Mouse (Mus musculus) G1E (cell line): ENCODE data around the gene Sept14. TPM values are rescaled to one million over a fixed set of nuclear protein-coding genes. Genes with fewer than 3 reads are reported as not detected.

ENCODE experiments used
- ATAC-seq: 2 replicates; pipeline ENCODE4 v1.8.0; 2016; ENCODE audit warnings: mild to moderate bottlenecking; ENCODE audit not compliant: insufficient number of reproducible peaks, poor library complexity, low FRiP score, severe bottlenecking; ENCODE audit errors: extremely low read depth
- DNase-seq: peaks from one replicate; pipeline ENCODE4 v3.0.0; 2012; ENCODE audit warnings: low spot score
- H3K27me3 ChIP-seq: 2 replicates; pipeline ENCODE4 v1.6.1; 2012; ENCODE audit warnings: mild to moderate bottlenecking, low read length, inconsistent platforms; ENCODE audit not compliant: insufficient read depth
- H3K36me3 ChIP-seq: replicated peaks from 2 replicates; pipeline ENCODE3; 2012; ENCODE audit warnings: mild to moderate bottlenecking, inconsistent platforms
- H3K4me1 ChIP-seq: 2 replicates; pipeline ENCODE4 v1.6.1; 2012; ENCODE audit warnings: low read depth, low read length, inconsistent platforms, mixed read lengths; ENCODE audit not compliant: insufficient read depth
- H3K4me3 ChIP-seq: 2 replicates; pipeline ENCODE4 v1.5.1; 2012; ENCODE audit warnings: low read depth, mild to moderate bottlenecking, inconsistent platforms, low read length, moderate library complexity, mixed read lengths
- H3K9me3 ChIP-seq: replicated peaks from 2 replicates; pipeline ENCODE4 v1.6.1; 2012; ENCODE audit warnings: inconsistent platforms
- CTCF ChIP-seq: IDR thresholded peaks from 2 replicates; pipeline ENCODE4 v1.5.1; 2012; ENCODE audit warnings: low read depth, low read length, inconsistent platforms, mixed read lengths
- GATA1 ChIP-seq: IDR thresholded peaks from 2 replicates; pipeline ENCODE4 v1.6.1; 2012; ENCODE audit warnings: borderline replicate concordance, low read length, inconsistent platforms, mixed read lengths
- GATA2 ChIP-seq: IDR thresholded peaks from 2 replicates; pipeline ENCODE4 v1.6.1; 2012; ENCODE audit warnings: low read depth, low read length, inconsistent platforms, borderline replicate concordance
- POLR2AphosphoS5 ChIP-seq: IDR thresholded peaks from 2 replicates; pipeline ENCODE4 v1.6.1; 2012; ENCODE audit warnings: low read depth, low read length, inconsistent platforms; ENCODE audit not compliant: insufficient replicate concordance
- TAL1 ChIP-seq: conservative IDR thresholded peaks from 2 replicates; pipeline ENCODE4 v1.6.1; 2012; ENCODE audit warnings: low read depth, low read length, inconsistent platforms, mixed read lengths
- polyA plus RNA-seq: library from polyadenylated mRNA; stranded (reverse); fragments of >175 nt; gene quantifications from 2 replicates; pipeline ENCODE4 v1.2.3, GENCODE M21; 2012
- total RNA-seq, 2 experiments: library from RNA; stranded (forward) in 1 of 2; stranded (reverse) in 1 of 2; fragments of 200-1000 nt in 1 of 2; fragments of >200 nt in 1 of 2; fragmentation: Nextera tagmentation in 1 of 2; gene quantifications; 2 replicates each; pipeline ENCODE4 v1.2.3; 2014 to 2017

The Sept14 gene
- total and polyA plus RNA-seq, 3 experiments = not detected

DNA sequence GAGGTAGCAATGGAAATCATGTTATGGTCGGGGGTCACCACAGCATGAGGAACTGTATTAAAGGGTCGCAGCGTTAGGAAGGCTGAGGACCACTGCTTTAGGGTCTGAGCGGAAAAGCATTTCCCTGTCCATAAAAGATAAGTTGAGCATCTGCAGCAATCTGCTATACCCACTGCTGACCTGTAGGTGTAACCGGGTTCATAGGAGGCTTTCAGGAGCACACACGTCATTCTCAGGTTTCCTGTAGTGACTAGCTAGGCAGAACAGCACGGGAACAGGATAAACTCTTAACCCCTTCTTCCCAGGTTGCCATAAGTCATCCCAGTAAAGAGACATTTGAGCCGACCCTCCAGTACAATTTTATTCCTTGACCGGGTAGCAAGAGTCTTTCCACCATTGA, 8.7 kb upstream of the Sept14 start:
- TF ChIP-seq POLR2AphosphoS5 (no peak), TAL1 (no peak), GATA2 (no peak), GATA1 (no peak), CTCF (peak; percentile 17; the same call in 1 of the 2 replicates)
- ATAC-seq (no peak), DNase-seq (no peak)
- no peaks in the 10 kb centered on the region for H3K9me3 ChIP-seq
- H3K27me3 ChIP-seq = peaks cover 8% of the 10 kb centered on the region
- peaks cover 48% of the 10 kb centered on the region for H3K36me3 ChIP-seq
- H3K4me3 ChIP-seq = no peak overlapping the region
- peaks cover 22% of the 10 kb centered on the region for H3K4me1 ChIP-seq

DNA sequence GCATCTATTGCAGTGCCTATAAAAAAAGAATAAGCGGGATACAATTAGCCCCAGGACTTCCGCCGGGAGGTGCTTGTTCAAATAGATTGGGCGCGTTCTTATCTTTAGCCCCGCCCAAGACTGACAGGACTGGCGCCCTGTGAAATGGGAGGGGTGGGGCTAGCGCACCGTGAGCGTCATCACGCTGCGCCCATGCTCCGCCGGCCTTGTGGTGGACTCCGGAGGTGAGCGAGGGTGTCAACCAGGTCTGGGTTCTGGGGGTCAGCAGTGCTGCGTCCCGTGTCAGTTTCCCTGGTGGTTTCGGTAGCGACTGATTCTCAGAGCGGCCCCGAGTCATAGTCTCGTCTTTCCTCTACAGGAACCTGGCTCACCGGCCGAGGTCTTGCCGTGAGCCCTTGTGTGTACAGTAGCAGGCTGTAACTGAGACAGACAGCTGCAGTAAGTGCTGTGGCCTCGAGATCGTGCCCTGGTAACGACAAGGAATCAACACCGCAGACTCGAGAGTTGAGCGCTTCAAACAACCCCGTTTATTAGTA, 7.1 kb upstream of the Sept14 start, which contains the start of gene Mrps17:
Gene Mrps17, plus strand, starts transcription at position 172 of the 536 bp plus-strand sequence.
- TF ChIP-seq POLR2AphosphoS5 (no peak), CTCF (no peak), TAL1 (no peak)
- peaks cover 41% of the 10 kb centered on the region for H3K36me3 ChIP-seq
- H3K4me3 ChIP-seq = peak within 1 kb of the TSS; percentile 76
- H3K4me1 ChIP-seq = peaks cover 22% of the 10 kb centered on the region
- peaks cover 23% of the 10 kb centered on the region for H3K27me3 ChIP-seq
- DNase-seq = peak; percentile 69
- H3K9me3 ChIP-seq = no peaks in the 10 kb centered on the region
- ATAC-seq = peak; percentile 99

DNA sequence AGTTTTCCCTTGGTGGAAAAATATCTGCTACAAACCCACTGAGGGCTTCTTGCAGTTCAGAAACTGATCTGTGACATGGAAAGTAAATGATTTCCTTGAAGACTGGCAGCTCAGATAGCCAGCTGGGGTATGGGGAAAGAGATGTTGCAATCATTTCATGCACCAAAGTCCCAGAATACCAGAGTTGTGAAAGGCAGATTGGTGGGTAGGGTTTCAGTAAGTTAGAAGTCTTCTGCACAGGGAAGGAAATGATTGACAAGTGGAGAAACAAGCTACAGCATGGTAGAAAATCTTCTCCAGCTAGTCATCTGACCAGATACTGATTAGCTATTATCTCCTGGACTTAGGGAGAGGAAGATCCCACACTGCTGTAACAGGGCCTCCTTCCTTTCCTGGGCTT, 4.9 kb downstream of the Sept14 start:
- H3K27me3 ChIP-seq = peaks cover 14% of the 10 kb centered on the region; the same call in 1 of the 2 replicates
- H3K9me3 ChIP-seq = no peaks in the 10 kb centered on the region
- H3K36me3 ChIP-seq = no peaks in the 10 kb centered on the region
- no peak for TF ChIP-seq GATA1
- TF ChIP-seq TAL1 = no peak
- TF ChIP-seq POLR2AphosphoS5 = no peak
- no peak for TF ChIP-seq GATA2
- TF ChIP-seq CTCF = no peak
- H3K4me1 ChIP-seq = no peaks in the 10 kb centered on the region
- DNase-seq (no peak), ATAC-seq (no peak)
- H3K4me3 ChIP-seq = no peak overlapping the region

DNA sequence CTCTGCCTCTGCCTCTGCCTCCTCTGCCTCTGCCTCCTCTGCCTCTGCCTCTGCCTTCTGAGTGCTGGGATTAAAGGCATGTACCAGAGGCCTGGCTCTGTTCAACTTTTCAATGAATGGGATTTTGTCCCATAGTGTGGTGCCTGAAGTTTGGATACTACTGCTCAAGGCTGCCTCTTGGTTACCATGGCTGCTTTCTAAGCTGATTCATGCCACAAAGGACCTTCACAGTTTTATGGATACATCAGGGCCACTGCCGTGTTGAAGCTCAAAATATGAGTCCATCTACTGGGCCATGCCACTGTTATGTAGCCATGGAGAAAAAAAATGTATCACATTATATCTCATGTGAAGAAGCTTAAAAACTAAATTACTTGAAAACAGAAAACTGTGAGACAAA, 6.6 kb downstream of the Sept14 start:
- no peaks in the 10 kb centered on the region for H3K4me1 ChIP-seq
- no peaks in the 10 kb centered on the region; the same call in 1 of the 2 replicates for H3K9me3 ChIP-seq
- H3K27me3 ChIP-seq = peaks cover 9% of the 10 kb centered on the region; the same call in 1 of the 2 replicates
- H3K36me3 ChIP-seq = no peaks in the 10 kb centered on the region
- ATAC-seq (no peak), DNase-seq (no peak)
- H3K4me3 ChIP-seq = no peak overlapping the region
- TF ChIP-seq GATA2 (no peak), POLR2AphosphoS5 (no peak), CTCF (no peak), GATA1 (no peak), TAL1 (no peak)

DNA sequence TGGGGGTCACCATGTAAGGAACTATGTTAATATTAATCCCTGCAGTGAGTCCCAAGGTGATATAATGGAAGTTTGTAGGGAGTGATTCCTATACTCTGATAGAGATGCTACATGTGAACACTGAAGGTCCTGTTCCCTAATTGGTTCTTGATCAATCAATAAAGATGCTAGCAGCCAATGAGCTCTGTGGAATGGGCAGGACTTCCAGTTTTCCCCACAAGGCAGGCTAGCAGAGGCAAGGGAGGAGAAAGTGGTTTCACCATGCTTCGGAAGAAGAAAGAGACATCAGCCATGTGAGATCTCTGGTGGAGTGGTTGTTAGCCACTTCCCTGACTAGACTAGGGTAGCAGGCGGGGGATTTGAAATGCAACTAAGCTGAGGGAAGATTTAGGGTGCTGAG, 7.8 kb downstream of the Sept14 start:
- no peak for DNase-seq
- H3K4me3 ChIP-seq = no peak overlapping the region
- H3K4me1 ChIP-seq = no peaks in the 10 kb centered on the region
- H3K9me3 ChIP-seq = no peaks in the 10 kb centered on the region; the same call in 1 of the 2 replicates
- TF ChIP-seq POLR2AphosphoS5 = no peak
- no peak for TF ChIP-seq GATA2
- no peak for TF ChIP-seq GATA1
- TF ChIP-seq CTCF = no peak
- no peak for TF ChIP-seq TAL1
- ATAC-seq = no peak
- H3K27me3 ChIP-seq = peaks cover 9% of the 10 kb centered on the region; the same call in 1 of the 2 replicates
- H3K36me3 ChIP-seq = no peaks in the 10 kb centered on the region

DNA sequence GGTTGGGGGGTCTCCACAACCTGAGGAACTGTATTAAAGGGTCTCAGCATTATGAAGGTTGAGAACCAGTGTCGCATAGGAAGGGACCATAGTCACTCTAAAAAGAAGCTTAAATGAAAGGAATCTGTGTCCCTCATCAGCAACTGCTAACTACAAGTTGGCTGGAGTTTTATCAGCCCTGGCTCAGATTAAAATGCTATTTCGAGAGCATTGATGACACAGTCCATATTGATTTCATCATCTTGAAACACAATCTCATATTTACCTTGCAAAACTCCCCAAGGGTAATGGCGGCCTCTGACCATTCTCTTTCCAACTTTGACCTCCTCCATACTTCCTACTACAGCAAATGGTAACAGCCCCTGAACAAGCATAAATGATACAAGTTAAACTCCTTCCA, 17.8 kb downstream of the Sept14 start:
- no peaks in the 10 kb centered on the region for H3K36me3 ChIP-seq
- H3K27me3 ChIP-seq = peaks cover 6% of the 10 kb centered on the region; the same call in 1 of the 2 replicates
- no peaks in the 10 kb centered on the region for H3K4me1 ChIP-seq
- DNase-seq (no peak), ATAC-seq (no peak)
- H3K4me3 ChIP-seq = no peak overlapping the region
- no peaks in the 10 kb centered on the region for H3K9me3 ChIP-seq
- TF ChIP-seq TAL1 (no peak), GATA2 (no peak), POLR2AphosphoS5 (no peak), CTCF (no peak), GATA1 (no peak)
